Mouse (Mus musculus): ENCODE results near the gene Ifna11.

The Ifna11 gene

DNA sequence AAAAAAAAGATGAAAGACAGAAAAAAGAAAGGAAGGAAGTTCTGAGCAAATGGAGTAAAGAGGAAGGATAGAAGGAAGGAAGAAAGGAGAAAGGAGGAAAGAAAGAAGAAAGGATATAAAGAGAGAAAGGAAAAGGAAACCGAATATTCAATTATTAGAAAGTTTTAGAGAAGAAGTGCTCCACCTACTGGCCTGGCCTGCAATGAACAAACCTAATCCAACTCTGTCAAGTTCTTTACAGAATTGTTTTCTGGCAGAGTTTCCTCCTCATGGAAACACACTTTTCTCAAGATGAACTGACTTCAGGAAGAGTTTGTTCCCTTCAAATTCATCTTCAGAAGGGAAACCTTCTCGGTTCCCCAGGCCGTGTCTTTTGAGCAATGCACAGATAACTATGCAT, 19.1 kb downstream of the Ifna11 start:
- POLR2A ChIA-PET = no interaction called here

DNA sequence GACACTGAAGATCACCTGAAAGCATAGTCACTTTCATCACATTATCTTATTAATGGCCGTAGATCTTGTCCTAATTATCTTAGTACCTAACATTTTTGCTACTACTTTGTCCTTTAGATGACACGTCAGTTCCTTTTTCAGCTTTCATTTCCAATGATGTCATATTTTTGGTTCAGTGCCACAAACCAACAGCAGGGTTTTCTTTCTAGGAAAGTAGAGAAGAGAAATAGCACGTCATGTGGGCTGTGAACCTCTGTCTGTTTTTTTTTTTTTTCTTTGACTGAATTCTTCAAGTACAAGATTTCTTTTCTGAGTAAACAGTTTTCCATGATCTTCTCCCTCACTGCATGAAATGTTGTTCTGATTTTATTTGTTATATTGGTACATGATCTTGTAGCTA, 20.3 kb downstream of the Ifna11 start:
- ChIA-PET CTCF (interaction anchor here in 1 of 4 experiments (0.7 kb wide), 1 partner anchor 376 kb away, joined by 3 read pairs; no protein-coding TSS in a partner anchor), POLR2A (interaction anchor here in 1 of 4 experiments (0.6 kb wide), 1 partner anchor 821 kb away, joined by 3 read pairs; no protein-coding TSS in a partner anchor)

More for the DNA sequence above, 19.1 kb downstream of the Ifna11 start:
- CTCF ChIA-PET = interaction anchor here in 2 of 4 experiments (0.6 kb wide), 2 partner anchors 17 to 159 kb away, joined by 3 to 5 read pairs; no protein-coding TSS in a partner anchor

DNA sequence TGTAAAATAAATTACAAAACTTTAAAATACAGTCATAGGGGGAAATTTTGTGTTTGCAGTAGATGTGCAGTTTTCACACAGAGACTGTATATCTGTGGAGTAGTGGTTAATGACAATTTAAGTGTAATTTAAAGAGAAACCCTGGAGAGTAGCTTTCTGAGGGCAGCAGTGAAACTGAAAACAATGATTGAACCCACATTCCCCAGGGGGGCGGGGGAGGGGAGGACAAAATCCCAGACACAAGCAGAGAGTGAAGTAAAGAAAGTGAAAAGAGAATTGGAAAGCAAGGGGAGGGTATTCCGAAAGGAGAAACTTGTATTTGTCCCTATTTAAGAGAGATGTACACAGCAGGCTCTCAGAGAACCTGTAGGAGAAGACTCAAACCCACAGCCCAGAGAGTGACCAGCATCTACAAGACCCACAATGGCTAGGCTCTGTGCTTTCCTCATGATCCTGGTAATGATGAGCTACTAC, 21.7 kb downstream of the Ifna11 start, which contains the start of gene Ifna4:
TSS of gene Ifna4 (plus strand) at position 424 of the 474 bp plus-strand sequence.
- ChIA-PET CTCF (no interaction called here), POLR2A (no interaction called here)

DNA sequence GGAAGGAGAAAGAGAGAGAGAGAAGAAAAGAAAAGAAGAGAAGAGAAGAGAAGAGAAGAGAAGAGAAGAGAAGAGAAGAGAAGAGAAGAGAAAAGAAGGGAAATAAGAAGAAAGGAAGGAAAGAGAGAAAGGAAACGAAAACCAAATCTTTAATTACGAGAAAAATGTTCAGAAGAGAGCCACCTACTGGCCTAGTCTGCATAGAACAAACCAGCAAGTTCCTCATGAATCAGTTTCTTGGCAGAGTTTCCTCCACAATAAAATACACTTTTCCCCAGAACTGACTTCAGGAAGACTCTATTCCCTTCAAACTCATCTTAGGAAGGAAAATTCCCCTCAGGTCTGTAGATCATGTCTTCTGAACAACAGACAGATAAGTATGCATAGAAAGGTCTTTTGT, 25.6 kb downstream of the Ifna11 start:
- CTCF ChIA-PET = no interaction called here
- POLR2A ChIA-PET = no interaction called here

DNA sequence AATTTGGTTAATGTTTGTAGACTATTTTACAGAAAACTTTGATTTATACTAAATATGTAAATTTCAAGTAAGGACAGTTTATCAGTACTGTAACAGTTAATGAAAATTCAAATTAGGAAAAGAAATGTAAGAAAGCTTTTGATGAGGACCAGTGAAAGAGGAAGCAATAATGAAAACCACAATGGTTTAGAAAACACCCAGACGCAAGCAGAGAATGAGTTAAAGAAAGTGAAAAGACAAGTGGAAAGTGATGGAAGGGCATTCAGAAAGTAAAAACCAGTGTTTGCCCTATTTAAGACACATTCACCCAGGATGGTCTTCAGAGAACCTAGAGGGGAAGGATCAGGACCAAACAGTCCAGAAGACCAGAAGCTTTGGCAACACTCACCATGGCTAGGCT, 29.9 kb downstream of the Ifna11 start, which contains the start of gene Ifna1:
TSS of gene Ifna1 (plus strand) at position 390 of the 400 bp plus-strand sequence.
- ChIA-PET CTCF (no interaction called here), POLR2A (no interaction called here)

DNA sequence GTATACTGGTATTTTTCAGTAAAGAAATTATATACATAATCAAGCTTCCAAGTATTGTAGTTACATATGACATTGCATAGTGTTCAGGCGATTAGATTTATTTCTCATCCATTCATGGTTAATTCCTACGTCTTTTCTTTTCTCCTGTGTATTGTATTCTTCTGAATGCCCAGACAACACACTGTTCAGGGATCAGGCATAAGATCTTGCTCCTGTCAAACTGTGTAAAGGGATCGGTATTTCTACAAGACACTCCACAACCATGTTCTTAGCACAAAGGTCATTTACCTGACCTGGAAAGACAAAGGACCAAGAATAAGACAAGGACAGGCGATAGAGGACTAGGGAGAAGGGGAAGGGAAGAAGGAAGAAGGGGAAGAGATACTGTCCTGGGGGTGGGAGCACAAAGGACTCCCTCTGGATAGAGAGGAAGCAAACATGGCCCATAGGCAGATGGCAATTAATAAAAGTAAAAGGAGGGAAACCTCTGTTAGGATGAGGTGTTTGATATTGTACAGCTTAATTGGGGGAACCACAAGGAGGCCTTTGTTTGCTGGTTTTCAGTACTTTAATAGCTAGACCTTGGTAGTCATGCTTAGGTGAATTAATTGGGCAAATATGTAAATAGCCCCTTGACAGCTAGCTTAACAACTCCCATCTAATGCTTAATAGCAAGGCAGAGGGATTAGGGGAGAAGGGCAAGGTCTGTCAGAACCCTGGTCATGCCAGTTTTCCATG, 31.4 kb downstream of the Ifna11 start:
- ChIA-PET POLR2A (no interaction called here), CTCF (no interaction called here)

DNA sequence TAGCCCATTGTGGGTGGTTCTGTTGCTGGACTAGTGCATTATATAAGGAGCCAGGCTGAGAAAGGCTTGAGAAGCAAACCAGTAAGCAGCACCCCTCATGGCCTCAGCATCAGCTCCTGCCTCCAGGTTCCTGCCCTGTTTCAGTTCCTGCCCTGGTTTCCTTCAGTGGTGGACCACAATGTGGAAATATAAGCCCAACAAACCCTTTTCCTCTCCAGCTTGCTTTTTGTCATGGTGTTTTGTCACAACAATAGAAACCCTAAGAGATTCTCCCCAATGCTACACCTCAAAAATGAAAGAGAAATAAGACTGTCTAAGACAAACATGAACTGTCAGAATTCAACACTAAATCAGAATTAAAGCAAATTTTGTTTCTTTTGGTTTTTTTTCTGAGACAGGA, 39.5 kb downstream of the Ifna11 start:
- POLR2A ChIA-PET = no interaction called here
- CTCF ChIA-PET = no interaction called here

DNA sequence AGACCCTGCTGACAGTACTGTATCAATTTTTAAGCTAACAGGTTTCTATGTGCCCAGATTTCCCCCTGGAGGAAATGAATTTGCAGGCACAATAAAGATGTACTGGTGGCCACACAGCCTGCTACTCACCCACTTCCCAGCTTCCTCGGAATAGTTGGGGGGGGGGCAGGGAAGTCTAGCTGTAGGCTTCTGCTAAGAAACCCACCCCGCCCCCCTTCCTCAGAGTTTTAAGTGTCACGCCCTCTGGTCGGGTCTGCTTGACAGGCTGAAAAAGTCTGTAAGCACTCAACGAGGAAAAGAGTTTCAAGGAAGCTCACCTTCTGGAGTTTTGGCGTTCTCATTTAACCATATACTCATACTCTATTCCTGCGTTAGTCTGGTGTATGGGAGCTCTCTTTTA, 43.5 kb downstream of the Ifna11 start:
- CTCF ChIA-PET = interaction anchor here in 2 of 4 experiments (0.6 to 1.2 kb wide), 3 partner anchors 152 to 266 kb away, joined by 3 read pairs; no protein-coding TSS in a partner anchor
- POLR2A ChIA-PET = no interaction called here

DNA sequence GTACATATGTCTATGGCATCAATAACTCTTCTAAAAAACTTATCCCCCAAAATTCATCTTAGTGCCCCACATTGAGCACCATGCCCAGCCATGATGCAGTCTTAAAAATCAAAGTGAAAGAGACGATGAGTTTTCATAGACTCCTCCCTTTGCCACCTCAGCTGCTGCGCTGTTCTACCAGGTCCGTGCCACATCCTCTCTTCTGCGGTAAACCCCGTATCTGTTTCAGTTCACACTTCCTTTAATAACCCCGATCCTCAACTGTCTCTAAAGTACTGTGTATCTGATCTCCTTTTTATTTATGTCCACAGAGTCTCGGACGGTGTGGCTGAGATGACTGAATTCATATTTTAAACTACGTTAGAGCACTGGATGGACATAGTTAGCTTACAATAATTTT, 44.8 kb downstream of the Ifna11 start:
- CTCF ChIA-PET = no interaction called here

DNA sequence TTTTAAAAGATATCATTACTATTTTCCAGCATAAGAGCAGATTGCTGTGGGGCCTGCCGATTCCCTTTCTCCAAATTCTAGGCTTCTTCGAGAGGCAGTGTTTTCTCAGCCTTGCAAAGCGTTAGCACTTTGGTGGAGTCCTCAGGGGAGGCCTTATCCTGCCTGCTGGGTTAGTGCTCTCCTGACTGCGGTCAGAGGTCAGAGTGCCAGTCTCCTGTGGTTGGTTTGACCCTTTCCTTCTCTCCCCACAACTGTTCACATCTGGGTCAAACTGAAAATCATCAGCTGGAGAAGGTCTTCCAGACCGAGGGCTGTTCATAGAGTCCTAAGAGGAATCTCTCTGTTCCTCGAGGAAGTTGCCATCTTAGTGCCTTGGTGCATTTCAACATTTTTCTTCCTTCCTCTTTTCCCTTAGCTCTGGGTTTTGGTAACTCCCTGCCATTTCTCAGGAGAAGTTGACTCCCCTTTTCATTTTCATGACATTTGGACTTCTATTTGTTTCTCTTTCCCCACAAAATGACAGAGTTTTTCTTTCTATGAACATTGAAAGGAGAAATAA, 45.3 kb downstream of the Ifna11 start:
- POLR2A ChIA-PET = no interaction called here
- CTCF ChIA-PET = interaction anchor here in 1 of 4 experiments (3.5 kb wide), 1 partner anchor 169 kb away, joined by 28 read pairs; no protein-coding TSS in a partner anchor

More for the DNA sequence above, 44.8 kb downstream of the Ifna11 start:
- POLR2A ChIA-PET = no interaction called here

DNA sequence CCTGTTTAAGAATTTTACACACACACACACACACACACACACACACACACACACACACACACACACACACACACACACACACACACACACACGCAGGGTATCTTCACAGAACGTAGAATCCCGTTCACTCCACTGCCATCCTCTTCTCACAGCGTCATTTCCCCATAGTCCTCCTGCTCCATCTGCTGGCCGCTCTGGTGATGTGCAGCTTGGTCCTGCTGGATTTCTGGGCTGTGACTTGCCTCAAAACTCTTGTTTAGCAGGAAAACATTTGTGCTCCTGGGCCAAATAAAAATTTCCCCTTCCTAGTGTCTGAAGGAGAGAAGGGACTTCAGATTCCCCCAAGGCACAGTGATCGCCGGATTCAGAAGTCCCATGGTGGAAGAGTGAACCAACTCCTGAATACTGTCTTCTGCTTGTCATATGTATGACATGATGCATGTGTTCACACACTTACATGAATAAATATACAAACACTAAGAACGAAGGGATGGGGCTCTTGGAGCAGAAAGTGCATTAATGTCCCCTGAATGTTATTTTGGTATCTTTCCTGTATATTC, 47.7 kb downstream of the Ifna11 start:
- POLR2A ChIA-PET = interaction anchor here in 1 of 4 experiments (0.7 kb wide), 1 partner anchor 1007 kb away, joined by 8 read pairs; no protein-coding TSS in a partner anchor
- CTCF ChIA-PET = interaction anchor here (0.6 to 3.5 kb wide), 19 partner anchors 11 to 1099 kb away, joined by 3 to 28 read pairs (median 4); no protein-coding TSS in a partner anchor

DNA sequence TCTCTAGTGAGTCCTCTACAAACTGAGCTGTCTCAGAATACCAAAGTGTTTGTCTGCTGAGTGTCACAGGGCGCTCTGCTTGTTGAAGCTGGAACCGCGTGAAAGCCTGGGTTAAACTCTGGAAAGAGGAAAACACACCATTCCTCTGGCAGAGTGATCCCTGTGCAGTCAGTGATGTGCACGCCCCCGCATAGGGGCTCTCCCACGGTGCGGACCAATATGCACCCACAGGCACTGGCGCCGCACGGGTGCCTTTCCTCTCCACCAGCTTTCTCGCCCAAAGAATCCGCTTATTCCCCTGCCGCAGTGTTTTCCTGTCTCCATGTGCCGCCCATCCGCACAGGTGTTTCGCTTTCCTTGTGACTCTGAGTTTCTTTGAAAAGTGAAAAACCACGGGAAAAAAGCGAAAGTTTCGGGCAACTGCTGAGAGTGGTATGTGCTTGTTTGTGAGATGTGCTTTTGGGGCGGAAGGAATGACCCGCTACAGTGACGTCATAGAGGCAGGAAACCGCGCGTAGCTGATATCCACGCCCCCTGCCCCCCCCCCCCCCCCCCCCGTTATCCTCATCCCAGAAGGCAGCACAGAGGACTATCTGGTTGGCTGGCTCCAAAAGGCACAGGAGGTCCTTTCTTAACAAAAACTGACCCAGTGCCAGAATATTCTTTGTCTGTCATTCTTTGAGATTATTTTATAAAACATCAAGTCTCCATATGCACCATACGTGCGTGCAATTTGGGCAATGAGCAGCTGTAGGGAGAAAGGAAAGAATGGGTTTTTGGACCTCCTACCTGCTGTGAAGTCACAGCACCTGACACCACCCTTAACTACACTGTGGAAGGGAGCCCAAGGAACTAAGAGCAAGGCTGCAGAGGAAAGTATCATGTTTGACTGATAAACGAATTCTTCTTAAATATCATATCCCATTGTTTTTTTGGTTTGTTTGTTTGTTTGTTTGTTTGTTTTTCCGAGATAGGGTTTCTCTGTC, 48.5 kb downstream of the Ifna11 start:
- ChIA-PET POLR2A (interaction anchor here in 2 of 4 experiments (0.6 to 0.7 kb wide), 2 partner anchors 270 to 1008 kb away, joined by 3 to 8 read pairs; no protein-coding TSS in a partner anchor), CTCF (interaction anchor here (0.6 to 3.5 kb wide), 15 partner anchors 10 to 1100 kb away, joined by 3 to 28 read pairs (median 5); no protein-coding TSS in a partner anchor)
